Mouse (Mus musculus) ES-Bruce4 (cell line): ENCODE measurements around the gene Gm19345. TPM values are rescaled to one million over a fixed set of nuclear protein-coding genes. Genes with fewer than 3 reads are reported as not detected.

Experiments used
- H3K27ac ChIP-seq: 2 replicates; pipeline ENCODE4 v1.5.1; 2012; ENCODE audit warnings: low read length, inconsistent platforms; ENCODE audit not compliant: insufficient read depth
- H3K27me3 ChIP-seq: 2 replicates; pipeline ENCODE4 v1.6.1; 2012; ENCODE audit warnings: mild to moderate bottlenecking, low read length, inconsistent platforms; ENCODE audit not compliant: control insufficient read depth, poor library complexity, insufficient read depth, severe bottlenecking
- H3K36me3 ChIP-seq: 2 replicates; pipeline ENCODE4 v1.6.1; 2012; ENCODE audit warnings: inconsistent platforms, mild to moderate bottlenecking, low read length, moderate library complexity; ENCODE audit not compliant: control insufficient read depth, poor library complexity, insufficient read depth, severe bottlenecking
- H3K4me1 ChIP-seq: one replicate; pipeline ENCODE4 v1.8.1; 2011; ENCODE audit warnings: low read length; ENCODE audit not compliant: control insufficient read depth, insufficient read depth
- H3K4me3 ChIP-seq: 2 replicates; pipeline ENCODE4 v1.5.1; 2011; ENCODE audit warnings: low read depth, mild to moderate bottlenecking, low read length
- H3K9ac ChIP-seq: 2 replicates; pipeline ENCODE4 v1.6.1; 2012; ENCODE audit warnings: low read depth, mild to moderate bottlenecking, inconsistent platforms; ENCODE audit not compliant: poor library complexity, severe bottlenecking
- H3K9me3 ChIP-seq: replicated peaks from 2 replicates; pipeline ENCODE4 v1.6.1; 2012; ENCODE audit warnings: mild to moderate bottlenecking, low read length, inconsistent platforms; ENCODE audit not compliant: control insufficient read depth, poor library complexity, insufficient read depth, severe bottlenecking
- CTCF ChIP-seq: IDR thresholded peaks from one replicate; pipeline ENCODE4 v1.8.1; 2011; ENCODE audit warnings: low read depth, low read length
- EP300 ChIP-seq: IDR thresholded peaks from 2 replicates; pipeline ENCODE4 v1.6.1; 2011; ENCODE audit warnings: low read depth, low read length; ENCODE audit not compliant: insufficient read depth
- POLR2A ChIP-seq: IDR thresholded peaks from one replicate; pipeline ENCODE4 v1.8.1; 2011; ENCODE audit warnings: low read length; ENCODE audit not compliant: insufficient read depth
- polyA plus RNA-seq: library from polyadenylated mRNA; stranded (reverse); fragments of >200 nt; gene quantifications from 2 replicates; pipeline ENCODE4 v1.2.4, GENCODE M21; 2011; ENCODE audit warnings: low read depth; ENCODE audit not compliant: missing spikeins, insufficient read depth, insufficient read length

Gene Gm19345
- 0.82 and 1.1 TPM in 2 replicates for polyA plus RNA-seq

GRCm38 (mm10) chr7:19851858-19852570 is at the start of gene Gm19345:
TSS of gene Gm19345 (plus strand) at chr7:19852003.
- TF ChIP-seq CTCF (no peak), EP300 (no peak), POLR2A (no peak)
- Histone ChIP-seq H3K27me3 (no peaks in the 10 kb centered on the region), H3K9me3 (no peaks in the 10 kb centered on the region), H3K9ac (no peak within 1 kb of the TSS), H3K4me1 (peaks cover 1% of the 10 kb centered on the region), H3K36me3 (no peaks in the 10 kb centered on the region), H3K4me3 (peak within 1 kb of the TSS; percentile 43), H3K27ac (no peak within 1 kb of the TSS)

GRCm38 (mm10) chr7:19802995-19803394 is 48.8 kb upstream of the Gm19345 start:
- H3K4me3 ChIP-seq: no peak overlapping the region
- no peaks in the 10 kb centered on the region for H3K9me3 ChIP-seq
- no peaks in the 10 kb centered on the region for H3K4me1 ChIP-seq
- no peak for TF ChIP-seq EP300
- TF ChIP-seq CTCF: peak; percentile 95
- no peak for TF ChIP-seq POLR2A
- H3K27ac ChIP-seq: no peak overlapping the region
- no peaks in the 10 kb centered on the region for H3K36me3 ChIP-seq
- H3K27me3 ChIP-seq: no peaks in the 10 kb centered on the region
- no peak overlapping the region for H3K9ac ChIP-seq

- peaks cover 2% of the 10 kb centered on the region for H3K4me1 ChIP-seq
- no peaks in the 10 kb centered on the region for H3K27me3 ChIP-seq
Observed at GRCm38 (mm10) chr7:19806356-19806969, 45.3 kb upstream of the Gm19345 start.

GRCm38 (mm10) chr7:19809369-19809768 is 42.4 kb upstream of the Gm19345 start:
- Histone ChIP-seq H3K36me3 (no peaks in the 10 kb centered on the region), H3K4me1 (peaks cover 2% of the 10 kb centered on the region), H3K9me3 (no peaks in the 10 kb centered on the region), H3K9ac (no peak overlapping the region), H3K27ac (no peak overlapping the region), H3K4me3 (peak overlapping the region; percentile 8), H3K27me3 (no peaks in the 10 kb centered on the region)
- TF ChIP-seq POLR2A (no peak), CTCF (no peak), EP300 (no peak)

More at GRCm38 (mm10) chr7:19806356-19806969, 45.3 kb upstream of the Gm19345 start:
- Histone ChIP-seq H3K9ac (no peak overlapping the region), H3K36me3 (no peaks in the 10 kb centered on the region), H3K4me3 (no peak overlapping the region), H3K9me3 (no peaks in the 10 kb centered on the region), H3K27ac (no peak overlapping the region)
- TF ChIP-seq EP300 (no peak), CTCF (no peak), POLR2A (no peak)

- Histone ChIP-seq H3K4me1 (peaks cover 2% of the 10 kb centered on the region), H3K36me3 (no peaks in the 10 kb centered on the region), H3K27me3 (no peaks in the 10 kb centered on the region), H3K9me3 (no peaks in the 10 kb centered on the region), H3K4me3 (peak overlapping the region; percentile 15; the same call in 1 of the 2 replicates), H3K9ac (no peak overlapping the region), H3K27ac (no peak overlapping the region)
- no peak for TF ChIP-seq POLR2A
- no peak for TF ChIP-seq CTCF
- no peak for TF ChIP-seq EP300
Observed at GRCm38 (mm10) chr7:19811114-19811513, 40.7 kb upstream of the Gm19345 start.

- Histone ChIP-seq H3K27me3 (no peaks in the 10 kb centered on the region), H3K36me3 (no peaks in the 10 kb centered on the region), H3K9ac (no peak overlapping the region), H3K9me3 (no peaks in the 10 kb centered on the region), H3K4me3 (no peak overlapping the region), H3K27ac (no peak overlapping the region), H3K4me1 (peaks cover 2% of the 10 kb centered on the region)
- TF ChIP-seq POLR2A (no peak), EP300 (no peak), CTCF (no peak)
Observed at GRCm38 (mm10) chr7:19813161-19813560, 38.6 kb upstream of the Gm19345 start.
